Mouse (Mus musculus): ENCODE measurements around the gene Ano9. TPM values are rescaled to one million over a fixed set of nuclear protein-coding genes. Genes with fewer than 3 reads are reported as not detected.

The Ano9 gene
- polyA plus RNA-seq, 1 experiment from 2014 or later = 4.4 TPM

GRCm38 (mm10) chr7:141077841-141078240 is 39.8 kb downstream of the Ano9 start, which contains the start of gene Pkp3:
Gene Pkp3, plus strand, starts transcription at chr7:141078218.
- Histone ChIP-seq H3K36me3 (ENCODE audit: control insufficient read depth, insufficient read depth, low read length) (no peaks in the 10 kb centered on the region), H3K9me3 (ENCODE audit: control insufficient read depth, low read length) (no peaks in the 10 kb centered on the region), H3K27ac (ENCODE audit: low read depth, low read length) (no peak within 1 kb of the TSS), H3K9ac (ENCODE audit: low read depth, low read length) (no peak within 1 kb of the TSS), H3K4me2 (replicated peaks; ENCODE audit: low read depth, low read length) (no peak within 1 kb of the TSS), H3K4me1 (ENCODE audit: control insufficient read depth, insufficient read depth, low read length) (no peaks in the 10 kb centered on the region), H3K4me3 (ENCODE audit: low read length) (no peak within 1 kb of the TSS), H3K27me3 (ENCODE audit: control insufficient read depth, insufficient read depth, low read length) (no peaks in the 10 kb centered on the region)
- ATAC-seq (ENCODE audit: low FRiP score, low TSS enrichment) = no peak
- WGBS = 95% methylated on average over 15 of the region's 15 CpGs

- Histone ChIP-seq H3K36me3 (ENCODE audit: control insufficient read depth, insufficient read depth, low read length) (no peaks in the 10 kb centered on the region), H3K4me1 (ENCODE audit: control insufficient read depth, insufficient read depth, low read length) (0 out of 2 replicates have a peak, but pooled peaks cover 4% of the 10 kb centered on the region), H3K9ac (ENCODE audit: low read depth, low read length) (no peak overlapping the region), H3K27me3 (ENCODE audit: control insufficient read depth, insufficient read depth, low read length) (peaks cover 18% of the 10 kb centered on the region), H3K9me3 (ENCODE audit: control insufficient read depth, low read length) (no peaks in the 10 kb centered on the region), H3K4me2 (replicated peaks; ENCODE audit: low read depth, low read length) (no peak overlapping the region), H3K27ac (ENCODE audit: low read depth, low read length) (no peak overlapping the region), H3K4me3 (ENCODE audit: low read length) (no peak overlapping the region)
- no peak for ATAC-seq (ENCODE audit: low FRiP score, low TSS enrichment)
- 85% methylated on average over 4 of the region's 4 CpGs for WGBS
These were observed 43.8 kb downstream of the Ano9 start for GRCm38 (mm10) chr7:141073782-141074181.

GRCm38 (mm10) chr7:141072017-141072745 is 45.4 kb downstream of the Ano9 start:
- 30% methylated on average over 23 of the region's 23 CpGs for WGBS
- no peak overlapping the region for H3K9ac ChIP-seq (ENCODE audit: low read depth, low read length)
- peaks cover 12% of the 10 kb centered on the region for H3K36me3 ChIP-seq (ENCODE audit: control insufficient read depth, insufficient read depth, low read length)
- 0 out of 2 replicates have a peak, but pooled peaks cover 4% of the 10 kb centered on the region for H3K4me1 ChIP-seq (ENCODE audit: control insufficient read depth, insufficient read depth, low read length)
- no peak overlapping the region for H3K27ac ChIP-seq (ENCODE audit: low read depth, low read length)
- no peak overlapping the region for H3K4me3 ChIP-seq (ENCODE audit: low read length)
- no peaks in the 10 kb centered on the region for H3K9me3 ChIP-seq (ENCODE audit: control insufficient read depth, low read length)
- H3K4me2 ChIP-seq (replicated peaks; ENCODE audit: low read depth, low read length) = no peak overlapping the region
- 0 out of 2 replicates have a peak, but pooled peaks have one; percentile 13 for ATAC-seq (ENCODE audit: low FRiP score, low TSS enrichment)
- peaks cover 18% of the 10 kb centered on the region for H3K27me3 ChIP-seq (ENCODE audit: control insufficient read depth, insufficient read depth, low read length)

- Histone ChIP-seq H3K27ac (ENCODE audit: low read depth, low read length) (no peak overlapping the region), H3K4me3 (ENCODE audit: low read length) (peak overlapping the region; percentile 37), H3K27me3 (ENCODE audit: control insufficient read depth, insufficient read depth, low read length) (peaks cover 18% of the 10 kb centered on the region), H3K9ac (ENCODE audit: low read depth, low read length) (peak overlapping the region; percentile 55), H3K36me3 (ENCODE audit: control insufficient read depth, insufficient read depth, low read length) (peaks cover 17% of the 10 kb centered on the region), H3K4me2 (replicated peaks; ENCODE audit: low read depth, low read length) (peak overlapping the region; percentile 84), H3K9me3 (ENCODE audit: control insufficient read depth, low read length) (no peaks in the 10 kb centered on the region), H3K4me1 (ENCODE audit: control insufficient read depth, insufficient read depth, low read length) (0 out of 2 replicates have a peak, but pooled peaks cover 4% of the 10 kb centered on the region)
- under 1% methylated on average over 51 of the region's 51 CpGs for WGBS
- ATAC-seq (ENCODE audit: low FRiP score, low TSS enrichment) = peak; percentile 37
These were observed 47.3 kb downstream of the Ano9 start for GRCm38 (mm10) chr7:141070058-141070862.

- Histone ChIP-seq H3K27me3 (ENCODE audit: control insufficient read depth, insufficient read depth, low read length) (peaks cover 18% of the 10 kb centered on the region), H3K4me1 (ENCODE audit: control insufficient read depth, insufficient read depth, low read length) (0 out of 2 replicates have a peak, but pooled peaks cover 4% of the 10 kb centered on the region), H3K9me3 (ENCODE audit: control insufficient read depth, low read length) (no peaks in the 10 kb centered on the region), H3K27ac (ENCODE audit: low read depth, low read length) (no peak overlapping the region), H3K4me3 (ENCODE audit: low read length) (no peak overlapping the region), H3K4me2 (replicated peaks; ENCODE audit: low read depth, low read length) (no peak overlapping the region), H3K9ac (ENCODE audit: low read depth, low read length) (no peak overlapping the region), H3K36me3 (ENCODE audit: control insufficient read depth, insufficient read depth, low read length) (peaks cover 30% of the 10 kb centered on the region)
- ATAC-seq (ENCODE audit: low FRiP score, low TSS enrichment) = no peak
- 86% methylated on average over 19 of the region's 19 CpGs for WGBS
These were observed 49.3 kb downstream of the Ano9 start for GRCm38 (mm10) chr7:141068351-141068750.

- Histone ChIP-seq H3K4me3 (ENCODE audit: low read length) (no peak overlapping the region), H3K4me2 (replicated peaks; ENCODE audit: low read depth, low read length) (no peak overlapping the region), H3K36me3 (ENCODE audit: control insufficient read depth, insufficient read depth, low read length) (peaks cover 30% of the 10 kb centered on the region), H3K27ac (ENCODE audit: low read depth, low read length) (no peak overlapping the region), H3K9me3 (ENCODE audit: control insufficient read depth, low read length) (no peaks in the 10 kb centered on the region), H3K27me3 (ENCODE audit: control insufficient read depth, insufficient read depth, low read length) (no peaks in the 10 kb centered on the region), H3K9ac (ENCODE audit: low read depth, low read length) (no peak overlapping the region), H3K4me1 (ENCODE audit: control insufficient read depth, insufficient read depth, low read length) (peaks cover 11% of the 10 kb centered on the region; the same call in 1 of the 2 replicates)
- 94% methylated on average over 7 of the region's 7 CpGs for WGBS
- no peak for ATAC-seq (ENCODE audit: low FRiP score, low TSS enrichment)
These were observed 53.0 kb downstream of the Ano9 start for GRCm38 (mm10) chr7:141064576-141064975.

GRCm38 (mm10) chr7:141064175-141064574 is 53.4 kb downstream of the Ano9 start:
- H3K27me3 ChIP-seq (ENCODE audit: control insufficient read depth, insufficient read depth, low read length) = no peaks in the 10 kb centered on the region
- ATAC-seq (ENCODE audit: low FRiP score, low TSS enrichment) = no peak
- H3K36me3 ChIP-seq (ENCODE audit: control insufficient read depth, insufficient read depth, low read length) = peaks cover 30% of the 10 kb centered on the region
- no peak overlapping the region for H3K9ac ChIP-seq (ENCODE audit: low read depth, low read length)
- H3K4me3 ChIP-seq (ENCODE audit: low read length) = no peak overlapping the region
- peaks cover 11% of the 10 kb centered on the region; the same call in 1 of the 2 replicates for H3K4me1 ChIP-seq (ENCODE audit: control insufficient read depth, insufficient read depth, low read length)
- no peaks in the 10 kb centered on the region for H3K9me3 ChIP-seq (ENCODE audit: control insufficient read depth, low read length)
- H3K27ac ChIP-seq (ENCODE audit: low read depth, low read length) = no peak overlapping the region
- no peak overlapping the region for H3K4me2 ChIP-seq (replicated peaks; ENCODE audit: low read depth, low read length)
- WGBS = 76% methylated on average over 7 of the region's 7 CpGs

GRCm38 (mm10) chr7:141063353-141063752 is 54.3 kb downstream of the Ano9 start:
- no peak for ATAC-seq (ENCODE audit: low FRiP score, low TSS enrichment)

More at GRCm38 (mm10) chr7:141063353-141063752, 54.3 kb downstream of the Ano9 start:
- Histone ChIP-seq H3K9ac (ENCODE audit: low read depth, low read length) (no peak overlapping the region), H3K36me3 (ENCODE audit: control insufficient read depth, insufficient read depth, low read length) (peaks cover 29% of the 10 kb centered on the region), H3K4me2 (replicated peaks; ENCODE audit: low read depth, low read length) (no peak overlapping the region), H3K9me3 (ENCODE audit: control insufficient read depth, low read length) (no peaks in the 10 kb centered on the region), H3K4me3 (ENCODE audit: low read length) (no peak overlapping the region), H3K4me1 (ENCODE audit: control insufficient read depth, insufficient read depth, low read length) (peaks cover 11% of the 10 kb centered on the region; the same call in 1 of the 2 replicates), H3K27me3 (ENCODE audit: control insufficient read depth, insufficient read depth, low read length) (no peaks in the 10 kb centered on the region), H3K27ac (ENCODE audit: low read depth, low read length) (no peak overlapping the region)
- 89% methylated on average over 3 of the region's 3 CpGs for WGBS

Measured in kidney, embryonic 14.5 days (tissue).